Mouse (Mus musculus) intestine, embryonic 14.5 days (tissue): Measurements from ENCODE around the gene Ubtd2. TPM values are rescaled to one million over a fixed set of nuclear protein-coding genes. Genes with fewer than 3 reads are reported as not detected.
"Not testable (repeated sequence)": the region's sequence is repeated elsewhere in the genome, so short reads cannot be mapped to it uniquely, and the experiment has no call there.

ENCODE experiments used
- ATAC-seq: fragments of 200-750 bp; cut with Nextera tagmentation; replicated peaks from 2 replicates; pipeline ENCODE4 v1.8.0; 2017; ENCODE audit warnings: low read depth, moderate number of reproducible peaks, moderate TSS enrichment, moderate library complexity; ENCODE audit not compliant: low FRiP score, low TSS enrichment
- DNase-seq: peaks from one replicate; pipeline ENCODE4 v3.0.0-alpha.2; 2018; ENCODE audit warnings: low spot score
- H3K27ac ChIP-seq: fragments of 300-500 bp; sonication (generic); 2 replicates; pipeline ENCODE4 v1.5.1; 2014; ENCODE audit warnings: low read depth, mild to moderate bottlenecking, control low read depth
- H3K27me3 ChIP-seq: fragments of 300-500 bp; sonication (generic); replicated peaks from 2 replicates; pipeline ENCODE4 v1.6.1; 2014; ENCODE audit warnings: low read length, control low read depth; ENCODE audit not compliant: control insufficient read depth, insufficient read depth
- H3K36me3 ChIP-seq: fragments of 300-500 bp; sonication (generic); 2 replicates; pipeline ENCODE4 v1.6.1; 2014; ENCODE audit warnings: low read length, control low read depth; ENCODE audit not compliant: control insufficient read depth, insufficient read depth
- H3K4me1 ChIP-seq: fragments of 300-500 bp; sonication (generic); replicated peaks from 2 replicates; pipeline ENCODE4 v1.6.1; 2014; ENCODE audit warnings: low read length, control low read depth, mixed read lengths; ENCODE audit not compliant: control insufficient read depth, insufficient read depth
- H3K4me2 ChIP-seq: fragments of 300-500 bp; sonication (generic); 2 replicates; pipeline ENCODE4 v1.6.1; 2014; ENCODE audit warnings: low read length
- H3K4me3 ChIP-seq: fragments of 300-500 bp; sonication (generic); 2 replicates; pipeline ENCODE4 v1.5.1; 2014; ENCODE audit warnings: low read depth, low read length, control low read depth, mixed read lengths
- H3K9ac ChIP-seq: fragments of 300-500 bp; sonication (generic); 2 replicates; pipeline ENCODE4 v1.6.1; 2014; ENCODE audit warnings: mild to moderate bottlenecking, low read length
- H3K9me3 ChIP-seq: fragments of 300-500 bp; sonication (generic); 2 replicates; pipeline ENCODE4 v1.6.1; 2016; ENCODE audit warnings: low read length, control low read depth; ENCODE audit not compliant: control insufficient read depth
- WGBS: fragments of 180-500 bp; shearing (Covaris S2); extraction: QIAGEN DNeasy Blood & Tissue Kit; methylation state at CpG from one replicate; pipeline ENCODE4 v1.1.7; 2014; 5-methylcytosine and 5-hydroxymethylcytosine counted together
- polyA plus RNA-seq: library from polyadenylated mRNA; unstranded; fragments of >200 nt; fragmentation: Nextera tagmentation; extraction: Ambion mirVana; gene quantifications from 2 replicates; pipeline ENCODE4 v1.2.1, GENCODE M21; 2014

Gene Ubtd2
- polyA plus RNA-seq, 1 experiment from 2014 or later = 48.6 TPM

- ATAC-seq (no peak), DNase-seq (no peak)
- H3K36me3 ChIP-seq = peaks cover 26% of the 10 kb centered on the region
- no peaks in the 10 kb centered on the region for H3K9me3 ChIP-seq
- no peaks in the 10 kb centered on the region for H3K27me3 ChIP-seq
- 87% methylated on average over 7 of the region's 7 CpGs for WGBS
- H3K4me2 ChIP-seq = no peak overlapping the region
- no peak overlapping the region for H3K9ac ChIP-seq
- H3K27ac ChIP-seq = no peak overlapping the region
- H3K4me3 ChIP-seq = no peak overlapping the region
- peaks cover 5% of the 10 kb centered on the region; the same call in 1 of the 2 replicates for H3K4me1 ChIP-seq
These were observed 43.8 kb downstream of the Ubtd2 start for GRCm38 (mm10) chr11:32498757-32499535.

GRCm38 (mm10) chr11:32499931-32500330 lies 44.8 kb downstream of the Ubtd2 start:
- WGBS = 91% methylated on average over 4 of the region's 4 CpGs
- Histone ChIP-seq H3K4me3 (no peak overlapping the region), H3K27ac (no peak overlapping the region), H3K9me3 (no peaks in the 10 kb centered on the region), H3K4me2 (no peak overlapping the region), H3K4me1 (peaks cover 5% of the 10 kb centered on the region; the same call in 1 of the 2 replicates), H3K27me3 (no peaks in the 10 kb centered on the region), H3K36me3 (peaks cover 27% of the 10 kb centered on the region), H3K9ac (no peak overlapping the region)
- DNase-seq (no peak), ATAC-seq (no peak)

DNA sequence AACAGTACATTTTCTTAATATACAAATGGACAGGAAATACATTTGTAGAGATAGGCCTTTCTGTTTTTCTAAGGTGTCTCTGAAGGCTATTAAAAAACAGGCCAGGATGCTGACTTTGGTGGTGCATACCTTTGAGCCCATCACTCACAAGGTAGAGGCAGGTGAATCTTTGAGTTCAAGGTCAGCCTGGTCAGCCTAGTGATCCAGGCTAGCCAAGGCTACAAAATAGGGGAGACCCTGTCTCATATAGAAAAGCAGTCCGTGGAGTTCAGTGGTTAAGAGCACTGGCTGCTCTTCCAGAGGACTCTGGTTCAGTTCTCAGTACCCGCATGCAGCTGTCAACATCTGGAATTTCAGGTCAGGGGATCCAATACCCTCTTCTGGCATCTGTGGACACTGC lies 48.5 kb downstream of the Ubtd2 start:
- no peak overlapping the region for H3K4me3 ChIP-seq
- peaks cover under 1% of the 10 kb centered on the region; the same call in 1 of the 2 replicates for H3K4me1 ChIP-seq
- H3K9ac ChIP-seq = no peak overlapping the region
- peaks cover 27% of the 10 kb centered on the region for H3K36me3 ChIP-seq
- H3K4me2 ChIP-seq = no peak overlapping the region
- 89% methylated on average over 2 of the region's 2 CpGs for WGBS
- no peak overlapping the region for H3K27ac ChIP-seq
- no peak for ATAC-seq
- H3K9me3 ChIP-seq = no peaks in the 10 kb centered on the region
- no peak for DNase-seq
- no peaks in the 10 kb centered on the region for H3K27me3 ChIP-seq

DNA sequence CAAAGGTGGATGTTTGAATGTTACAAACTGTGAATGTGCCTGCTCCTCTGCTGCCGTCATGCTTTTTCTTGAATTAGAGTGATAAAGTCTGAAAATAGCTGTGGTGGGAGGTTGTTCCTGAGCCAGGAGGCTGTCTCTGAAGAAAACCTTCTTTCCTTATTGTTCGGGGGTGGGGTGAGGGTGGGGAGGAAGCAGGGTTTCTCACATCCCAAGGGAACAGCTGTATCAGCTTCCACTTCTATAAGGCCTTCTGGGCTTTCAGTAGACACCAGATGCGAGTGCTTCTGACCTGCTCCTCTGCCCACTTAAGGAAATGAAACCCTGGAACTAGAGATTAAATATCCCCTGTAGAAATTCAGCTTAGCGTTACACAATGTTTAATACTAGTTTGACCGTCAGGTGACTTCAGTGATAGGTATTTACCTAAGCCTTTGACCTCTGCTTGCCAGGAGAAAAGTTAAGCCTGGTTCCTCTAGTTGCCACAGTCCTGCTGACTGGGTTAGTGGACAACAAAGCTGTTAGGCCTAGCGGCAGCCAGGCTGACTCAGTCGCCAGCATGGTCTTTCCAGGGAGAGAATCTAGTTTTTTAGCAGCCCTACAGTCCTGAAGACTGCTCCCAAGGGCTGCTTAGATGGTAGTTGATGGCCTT lies 50.0 kb downstream of the Ubtd2 start:
- Histone ChIP-seq H3K27ac (no peak overlapping the region), H3K4me3 (no peak overlapping the region), H3K4me1 (no peaks in the 10 kb centered on the region), H3K36me3 (peaks cover 23% of the 10 kb centered on the region), H3K9ac (no peak overlapping the region), H3K27me3 (no peaks in the 10 kb centered on the region), H3K9me3 (no peaks in the 10 kb centered on the region), H3K4me2 (no peak overlapping the region)
- ATAC-seq = no peak
- no peak for DNase-seq
- 78% methylated on average over 7 of the region's 7 CpGs for WGBS

DNA sequence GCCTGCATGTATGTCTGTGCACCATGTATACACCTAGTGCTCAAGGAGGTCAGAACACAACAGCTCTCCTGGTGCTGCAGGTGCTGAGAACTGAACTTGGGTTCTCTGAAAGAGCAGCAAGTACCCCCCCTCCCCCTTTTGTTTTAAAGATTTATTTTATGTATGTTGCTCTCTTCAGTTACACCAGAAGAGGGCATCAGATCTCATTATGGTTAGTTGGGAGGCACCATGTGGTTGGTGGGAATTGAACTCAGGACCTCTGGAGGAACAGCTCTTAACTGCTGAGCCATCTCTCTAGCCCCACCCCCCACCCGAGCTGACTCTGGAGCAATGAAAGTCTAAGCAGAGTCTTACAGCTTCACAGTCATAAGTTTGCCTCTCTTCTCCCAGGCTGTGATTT lies 55.8 kb downstream of the Ubtd2 start:
- ATAC-seq = no peak
- 65% methylated on average over 1 of the region's 1 CpGs for WGBS
- DNase-seq = no peak

DNA sequence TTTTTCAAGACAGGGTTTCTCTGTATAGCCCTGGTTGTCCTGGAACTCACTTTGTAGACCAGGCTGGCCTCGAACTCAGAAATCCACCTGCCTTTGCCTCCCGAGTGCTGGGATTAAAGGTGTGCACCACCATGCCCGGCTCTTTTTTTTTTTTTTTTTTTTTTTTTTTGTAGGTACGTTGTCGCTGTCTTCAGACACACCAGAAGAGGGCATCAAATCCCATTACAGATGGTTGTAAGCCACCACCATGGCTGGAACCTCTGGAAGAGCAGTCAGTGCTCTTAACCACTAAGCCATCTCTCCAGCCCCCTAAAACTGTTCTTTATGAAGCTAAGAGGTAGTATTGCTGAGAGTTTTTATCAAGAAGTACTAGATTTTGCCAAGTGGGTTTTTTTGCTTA lies 59.7 kb downstream of the Ubtd2 start:
- not testable (repeated sequence) for H3K4me2 ChIP-seq, H3K27me3 ChIP-seq, H3K27ac ChIP-seq, H3K4me3 ChIP-seq, H3K9ac ChIP-seq, DNase-seq, ATAC-seq, H3K9me3 ChIP-seq, H3K4me1 ChIP-seq
- peaks cover 29% of the 10 kb centered on the region for H3K36me3 ChIP-seq
- 95% methylated on average over 5 of the region's 5 CpGs for WGBS

More for the DNA sequence above, 55.8 kb downstream of the Ubtd2 start:
- Histone ChIP-seq H3K27ac (no peak overlapping the region), H3K9me3 (no peaks in the 10 kb centered on the region), H3K36me3 (peaks cover 2% of the 10 kb centered on the region), H3K27me3 (no peaks in the 10 kb centered on the region), H3K4me3 (no peak overlapping the region), H3K4me2 (no peak overlapping the region), H3K4me1 (no peaks in the 10 kb centered on the region), H3K9ac (no peak overlapping the region)

DNA sequence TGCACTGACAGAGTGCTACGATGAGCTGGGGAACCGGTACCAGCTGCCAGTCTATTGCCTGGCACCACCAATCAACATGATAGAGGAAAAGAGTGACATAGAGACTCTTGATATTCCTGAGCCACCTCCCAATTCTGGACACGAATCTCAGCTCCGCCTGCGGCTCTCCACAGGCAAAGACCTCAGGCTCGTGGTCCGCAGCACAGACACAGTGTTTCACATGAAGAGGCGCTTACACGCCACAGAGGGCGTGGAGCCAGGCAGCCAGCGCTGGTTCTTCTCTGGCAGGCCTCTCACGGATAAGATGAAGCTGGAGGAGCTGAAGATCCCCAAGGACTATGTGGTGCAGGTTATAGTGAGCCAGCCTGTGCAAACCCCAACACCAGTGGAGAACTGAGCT lies 60.9 kb downstream of the Ubtd2 start:
- Histone ChIP-seq H3K9me3 (no peaks in the 10 kb centered on the region), H3K27me3 (no peaks in the 10 kb centered on the region), H3K4me1 (no peaks in the 10 kb centered on the region), H3K4me3 (no peak overlapping the region), H3K27ac (no peak overlapping the region), H3K9ac (no peak overlapping the region), H3K36me3 (peaks cover 33% of the 10 kb centered on the region), H3K4me2 (no peak overlapping the region)
- ATAC-seq (no peak), DNase-seq (no peak)
- 91% methylated on average over 12 of the region's 12 CpGs for WGBS

- no peak for ATAC-seq
- H3K27me3 ChIP-seq = no peaks in the 10 kb centered on the region
- H3K36me3 ChIP-seq = peaks cover 33% of the 10 kb centered on the region
- no peak overlapping the region for H3K27ac ChIP-seq
- H3K9me3 ChIP-seq = no peaks in the 10 kb centered on the region
- H3K4me3 ChIP-seq = no peak overlapping the region
- no peak overlapping the region for H3K9ac ChIP-seq
- no peak overlapping the region for H3K4me2 ChIP-seq
- 87% methylated on average over 8 of the region's 8 CpGs for WGBS
- DNase-seq = peak; percentile 24
- H3K4me1 ChIP-seq = no peaks in the 10 kb centered on the region
These were observed 61.9 kb downstream of the Ubtd2 start for GRCm38 (mm10) chr11:32516916-32517712.
